Mouse (Mus musculus) limb, embryonic 15.5 days (tissue): ENCODE data around the gene Bco1. TPM values are rescaled to one million over a fixed set of nuclear protein-coding genes. Genes with fewer than 3 reads are reported as not detected.
A peak's percentile ranks its signal among the peaks of the same experiment; 100 is the strongest.

Experiments
- ATAC-seq: fragments of 200-750 bp; cut with Nextera tagmentation; 2 replicates; pipeline ENCODE4 v1.8.0; 2017; ENCODE audit warnings: low read depth, moderate TSS enrichment; ENCODE audit not compliant: insufficient number of reproducible peaks, low FRiP score, low TSS enrichment
- H3K27ac ChIP-seq: fragments of 300-500 bp; sonication (generic); 2 replicates; pipeline ENCODE4 v1.5.1; 2015; ENCODE audit warnings: moderate library complexity, mild to moderate bottlenecking, inconsistent platforms
- H3K27me3 ChIP-seq: fragments of 300-500 bp; sonication (generic); 2 replicates; pipeline ENCODE4 v1.6.1; 2015; ENCODE audit warnings: inconsistent platforms
- H3K36me3 ChIP-seq: fragments of 300-500 bp; sonication (generic); 2 replicates; pipeline ENCODE4 v1.6.1; 2015; ENCODE audit warnings: inconsistent platforms
- H3K4me1 ChIP-seq: fragments of 300-500 bp; sonication (generic); 2 replicates; pipeline ENCODE4 v1.6.1; 2015; ENCODE audit warnings: inconsistent platforms
- H3K4me2 ChIP-seq: fragments of 300-500 bp; sonication (generic); 2 replicates; pipeline ENCODE4 v1.6.1; 2015; ENCODE audit warnings: mild to moderate bottlenecking, inconsistent platforms
- H3K4me3 ChIP-seq: fragments of 300-500 bp; sonication (generic); 2 replicates; pipeline ENCODE4 v1.5.1; 2015; ENCODE audit warnings: mild to moderate bottlenecking, inconsistent platforms
- H3K9ac ChIP-seq: fragments of 300-500 bp; sonication (generic); 2 replicates; pipeline ENCODE4 v1.6.1; 2015; ENCODE audit warnings: inconsistent platforms
- H3K9me3 ChIP-seq: fragments of 300-500 bp; sonication (generic); 2 replicates; pipeline ENCODE4 v1.6.1; 2016; ENCODE audit warnings: inconsistent platforms
- WGBS: fragments of 180-500 bp; shearing (Covaris S2); methylation state at CpG from one replicate; pipeline ENCODE4 v1.1.7; 2015; 5-methylcytosine and 5-hydroxymethylcytosine counted together
- polyA plus RNA-seq: library from polyadenylated mRNA; unstranded; fragments of >200 nt; fragmentation: Nextera tagmentation; extraction: Ambion mirVana; gene quantifications from 2 replicates; pipeline ENCODE4 v1.2.1, GENCODE M21; 2015

Gene Bco1
- polyA plus RNA-seq, 1 experiment from 2014 or later: 0.47 TPM

GRCm38 (mm10) chr8:117158135-117158761 lies 62.6 kb downstream of the Bco1 start, which contains the start of gene Gan:
TSS of gene Gan (plus strand) at chr8:117158135.
- under 1% methylated on average over 60 of the region's 65 CpGs for WGBS
- peak; percentile 45; the same call in 1 of the 2 replicates for ATAC-seq

GRCm38 (mm10) chr8:117159031-117159430 lies 63.4 kb downstream of the Bco1 start:
- Histone ChIP-seq H3K4me1 (peaks cover 17% of the 10 kb centered on the region), H3K27ac (no peak overlapping the region), H3K4me3 (peak overlapping the region; percentile 86), H3K27me3 (no peaks in the 10 kb centered on the region), H3K4me2 (peak overlapping the region; percentile 81), H3K9me3 (no peaks in the 10 kb centered on the region), H3K9ac (no peak overlapping the region), H3K36me3 (no peaks in the 10 kb centered on the region)
- WGBS: 58% methylated on average over 5 of the region's 5 CpGs
- ATAC-seq: no peak

More at GRCm38 (mm10) chr8:117158135-117158761, 62.6 kb downstream of the Bco1 start, which contains the start of gene Gan:
- H3K27me3 ChIP-seq: no peaks in the 10 kb centered on the region
- peak within 1 kb of the TSS; percentile 81 for H3K4me2 ChIP-seq
- peak within 1 kb of the TSS; percentile 89 for H3K27ac ChIP-seq
- peak within 1 kb of the TSS; percentile 86 for H3K4me3 ChIP-seq
- H3K9ac ChIP-seq: peak within 1 kb of the TSS; percentile 97
- no peaks in the 10 kb centered on the region for H3K36me3 ChIP-seq
- peaks cover 17% of the 10 kb centered on the region for H3K4me1 ChIP-seq
- no peaks in the 10 kb centered on the region for H3K9me3 ChIP-seq

- no peak for ATAC-seq
- Histone ChIP-seq H3K9ac (no peak overlapping the region), H3K27ac (no peak overlapping the region), H3K9me3 (no peaks in the 10 kb centered on the region), H3K4me3 (no peak overlapping the region), H3K4me1 (no peaks in the 10 kb centered on the region), H3K4me2 (no peak overlapping the region), H3K36me3 (no peaks in the 10 kb centered on the region), H3K27me3 (no peaks in the 10 kb centered on the region)
- 80% methylated on average over 4 of the region's 4 CpGs for WGBS
Measured at GRCm38 (mm10) chr8:117164912-117165311, 69.3 kb downstream of the Bco1 start.

GRCm38 (mm10) chr8:117165542-117165941 lies 69.9 kb downstream of the Bco1 start:
- H3K36me3 ChIP-seq: no peaks in the 10 kb centered on the region
- no peak overlapping the region for H3K9ac ChIP-seq
- H3K27me3 ChIP-seq: no peaks in the 10 kb centered on the region
- H3K4me2 ChIP-seq: no peak overlapping the region
- ATAC-seq: no peak
- WGBS: 90% methylated on average over 4 of the region's 4 CpGs
- H3K9me3 ChIP-seq: no peaks in the 10 kb centered on the region
- no peak overlapping the region for H3K27ac ChIP-seq
- no peak overlapping the region for H3K4me3 ChIP-seq
- no peaks in the 10 kb centered on the region for H3K4me1 ChIP-seq

- no peak overlapping the region for H3K9ac ChIP-seq
- H3K9me3 ChIP-seq: no peaks in the 10 kb centered on the region
- H3K4me3 ChIP-seq: no peak overlapping the region
- no peaks in the 10 kb centered on the region for H3K27me3 ChIP-seq
- WGBS: 78% methylated on average over 2 of the region's 2 CpGs
- H3K4me2 ChIP-seq: no peak overlapping the region
- no peaks in the 10 kb centered on the region for H3K36me3 ChIP-seq
- ATAC-seq: no peak
- H3K27ac ChIP-seq: no peak overlapping the region
- H3K4me1 ChIP-seq: no peaks in the 10 kb centered on the region
Measured at GRCm38 (mm10) chr8:117166515-117166914, 70.9 kb downstream of the Bco1 start.

- Histone ChIP-seq H3K36me3 (no peaks in the 10 kb centered on the region), H3K9me3 (no peaks in the 10 kb centered on the region), H3K9ac (no peak overlapping the region), H3K4me3 (no peak overlapping the region), H3K4me1 (no peaks in the 10 kb centered on the region), H3K4me2 (no peak overlapping the region), H3K27me3 (no peaks in the 10 kb centered on the region), H3K27ac (no peak overlapping the region)
- no peak for ATAC-seq
- 72% methylated on average over 8 of the region's 8 CpGs for WGBS
Measured at GRCm38 (mm10) chr8:117167243-117167883, 71.7 kb downstream of the Bco1 start.

- no peak overlapping the region for H3K4me3 ChIP-seq
- WGBS: 82% methylated on average over 9 of the region's 9 CpGs
- H3K4me1 ChIP-seq: peaks cover 4% of the 10 kb centered on the region; the same call in 1 of the 2 replicates
- no peaks in the 10 kb centered on the region for H3K9me3 ChIP-seq
- ATAC-seq: no peak
- no peaks in the 10 kb centered on the region for H3K27me3 ChIP-seq
- no peak overlapping the region for H3K27ac ChIP-seq
- H3K36me3 ChIP-seq: no peaks in the 10 kb centered on the region
- H3K4me2 ChIP-seq: no peak overlapping the region
- no peak overlapping the region for H3K9ac ChIP-seq
Measured at GRCm38 (mm10) chr8:117168378-117168777, 72.7 kb downstream of the Bco1 start.

- H3K4me1 ChIP-seq: peaks cover 4% of the 10 kb centered on the region; the same call in 1 of the 2 replicates
- H3K4me2 ChIP-seq: no peak overlapping the region
- no peaks in the 10 kb centered on the region for H3K9me3 ChIP-seq
- H3K27me3 ChIP-seq: no peaks in the 10 kb centered on the region
- H3K9ac ChIP-seq: no peak overlapping the region
- no peak overlapping the region for H3K4me3 ChIP-seq
- ATAC-seq: no peak
- 92% methylated on average over 3 of the region's 3 CpGs for WGBS
- H3K27ac ChIP-seq: no peak overlapping the region
- peaks cover 3% of the 10 kb centered on the region; the same call in 1 of the 2 replicates for H3K36me3 ChIP-seq
Measured at GRCm38 (mm10) chr8:117171826-117172225, 76.2 kb downstream of the Bco1 start.

- ATAC-seq: no peak
- Histone ChIP-seq H3K36me3 (peaks cover 7% of the 10 kb centered on the region; the same call in 1 of the 2 replicates), H3K4me2 (no peak overlapping the region), H3K27me3 (no peaks in the 10 kb centered on the region), H3K27ac (no peak overlapping the region), H3K4me1 (peaks cover 4% of the 10 kb centered on the region; the same call in 1 of the 2 replicates), H3K9ac (no peak overlapping the region), H3K9me3 (no peaks in the 10 kb centered on the region), H3K4me3 (no peak overlapping the region)
- 36% methylated on average over 7 of the region's 7 CpGs for WGBS
Measured at GRCm38 (mm10) chr8:117172904-117173303, 77.2 kb downstream of the Bco1 start.

GRCm38 (mm10) chr8:117173690-117174089 lies 78.0 kb downstream of the Bco1 start:
- Histone ChIP-seq H3K9me3 (no peaks in the 10 kb centered on the region), H3K27me3 (no peaks in the 10 kb centered on the region), H3K4me1 (peaks cover 4% of the 10 kb centered on the region; the same call in 1 of the 2 replicates), H3K9ac (no peak overlapping the region), H3K4me3 (no peak overlapping the region), H3K36me3 (peaks cover 7% of the 10 kb centered on the region; the same call in 1 of the 2 replicates), H3K4me2 (no peak overlapping the region), H3K27ac (no peak overlapping the region)
- WGBS: 68% methylated on average over 3 of the region's 3 CpGs
- no peak for ATAC-seq

GRCm38 (mm10) chr8:117174536-117174935 lies 78.9 kb downstream of the Bco1 start:
- Histone ChIP-seq H3K27me3 (no peaks in the 10 kb centered on the region), H3K4me2 (no peak overlapping the region), H3K4me1 (peaks cover 4% of the 10 kb centered on the region; the same call in 1 of the 2 replicates), H3K4me3 (no peak overlapping the region), H3K27ac (no peak overlapping the region), H3K9ac (no peak overlapping the region), H3K36me3 (peaks cover 7% of the 10 kb centered on the region; the same call in 1 of the 2 replicates), H3K9me3 (no peaks in the 10 kb centered on the region)
- no peak for ATAC-seq
- 88% methylated on average over 5 of the region's 5 CpGs for whole genome bisulfite sequencing

GRCm38 (mm10) chr8:117176308-117176707 lies 80.7 kb downstream of the Bco1 start:
- Histone ChIP-seq H3K4me2 (no peak overlapping the region), H3K9me3 (no peaks in the 10 kb centered on the region), H3K4me3 (no peak overlapping the region), H3K27me3 (no peaks in the 10 kb centered on the region), H3K27ac (no peak overlapping the region), H3K36me3 (peaks cover 7% of the 10 kb centered on the region; the same call in 1 of the 2 replicates), H3K9ac (no peak overlapping the region), H3K4me1 (peaks cover 4% of the 10 kb centered on the region; the same call in 1 of the 2 replicates)
- ATAC-seq: no peak
- WGBS: 80% methylated on average over 5 of the region's 5 CpGs
